Mouse (Mus musculus): ENCODE data around the gene Gm20696. TPM values are rescaled to one million over a fixed set of nuclear protein-coding genes. Genes with fewer than 3 reads are reported as not detected.

The Gm20696 gene
- polyA plus RNA-seq, 1 experiment from 2014 or later, result 3.2 TPM

GRCm38 (mm10) chr6:99272174-99272573 lies 394.4 kb downstream of the Gm20696 start:
- no peaks in the 10 kb centered on the region for H3K27me3 ChIP-seq (ENCODE audit: low read depth, poor library complexity, severe bottlenecking)
- no peak overlapping the region for H3K4me3 ChIP-seq

GRCm38 (mm10) chr6:99271741-99272140 lies 394.9 kb downstream of the Gm20696 start:
- Histone ChIP-seq H3K27me3 (ENCODE audit: low read depth, poor library complexity, severe bottlenecking) (peaks cover 3% of the 10 kb centered on the region), H3K27ac (no peak overlapping the region), H3K36me3 (no peaks in the 10 kb centered on the region), H3K9me3 (replicated peaks) (no peaks in the 10 kb centered on the region), H3K4me1 (peaks cover 70% of the 10 kb centered on the region), H3K4me3 (no peak overlapping the region)
- WGBS, result 78% methylated on average over 7 of the region's 7 CpGs
- no peak for DNase-seq (ENCODE audit: low spot score)

More at GRCm38 (mm10) chr6:99272174-99272573, 394.4 kb downstream of the Gm20696 start:
- DNase-seq (ENCODE audit: low spot score), result no peak
- Histone ChIP-seq H3K4me1 (peaks cover 70% of the 10 kb centered on the region), H3K36me3 (no peaks in the 10 kb centered on the region), H3K9me3 (replicated peaks) (no peaks in the 10 kb centered on the region), H3K27ac (no peak overlapping the region)
- 90% methylated on average over 3 of the region's 3 CpGs for WGBS

GRCm38 (mm10) chr6:99269921-99270320 lies 396.7 kb downstream of the Gm20696 start:
- Histone ChIP-seq H3K27me3 (ENCODE audit: low read depth, poor library complexity, severe bottlenecking) (peaks cover 22% of the 10 kb centered on the region), H3K4me1 (peaks cover 73% of the 10 kb centered on the region), H3K9me3 (replicated peaks) (no peaks in the 10 kb centered on the region), H3K27ac (no peak overlapping the region), H3K36me3 (no peaks in the 10 kb centered on the region), H3K4me3 (no peak overlapping the region)
- DNase-seq (ENCODE audit: low spot score), result no peak
- 70% methylated on average over 6 of the region's 6 CpGs for WGBS

- 70% methylated on average over 20 of the region's 20 CpGs for whole genome bisulfite sequencing
- Histone ChIP-seq H3K9me3 (replicated peaks) (no peaks in the 10 kb centered on the region), H3K27ac (no peak overlapping the region)
Measured at GRCm38 (mm10) chr6:99268171-99269061, 398.2 kb downstream of the Gm20696 start.

GRCm38 (mm10) chr6:99265945-99266656 lies 400.5 kb downstream of the Gm20696 start:
- Histone ChIP-seq H3K27ac (peak overlapping the region; percentile 32), H3K9me3 (replicated peaks) (no peaks in the 10 kb centered on the region), H3K27me3 (ENCODE audit: low read depth, poor library complexity, severe bottlenecking) (peaks cover 34% of the 10 kb centered on the region), H3K4me3 (no peak overlapping the region), H3K36me3 (no peaks in the 10 kb centered on the region), H3K4me1 (peaks cover 59% of the 10 kb centered on the region)
- DNase-seq (ENCODE audit: low spot score), result peak; percentile 51
- WGBS, result 31% methylated on average over 13 of the region's 13 CpGs

More at GRCm38 (mm10) chr6:99268171-99269061, 398.2 kb downstream of the Gm20696 start:
- DNase-seq (ENCODE audit: low spot score), result no peak
- Histone ChIP-seq H3K27me3 (ENCODE audit: low read depth, poor library complexity, severe bottlenecking) (peaks cover 34% of the 10 kb centered on the region), H3K4me3 (no peak overlapping the region), H3K4me1 (peaks cover 72% of the 10 kb centered on the region), H3K36me3 (no peaks in the 10 kb centered on the region)

GRCm38 (mm10) chr6:99265173-99265572 lies 401.4 kb downstream of the Gm20696 start:
- no peaks in the 10 kb centered on the region for H3K9me3 ChIP-seq (replicated peaks)
- 43% methylated on average over 4 of the region's 4 CpGs for WGBS
- no peak overlapping the region for H3K27ac ChIP-seq
- no peaks in the 10 kb centered on the region for H3K36me3 ChIP-seq
- DNase-seq (ENCODE audit: low spot score), result no peak
- peaks cover 55% of the 10 kb centered on the region for H3K4me1 ChIP-seq
- peaks cover 34% of the 10 kb centered on the region for H3K27me3 ChIP-seq (ENCODE audit: low read depth, poor library complexity, severe bottlenecking)
- no peak overlapping the region for H3K4me3 ChIP-seq

GRCm38 (mm10) chr6:99264192-99265093 lies 402.2 kb downstream of the Gm20696 start:
- WGBS, result 41% methylated on average over 13 of the region's 13 CpGs
- Histone ChIP-seq H3K9me3 (replicated peaks) (no peaks in the 10 kb centered on the region), H3K4me1 (peaks cover 50% of the 10 kb centered on the region), H3K27me3 (ENCODE audit: low read depth, poor library complexity, severe bottlenecking) (peaks cover 34% of the 10 kb centered on the region), H3K4me3 (no peak overlapping the region), H3K27ac (no peak overlapping the region), H3K36me3 (no peaks in the 10 kb centered on the region)
- DNase-seq (ENCODE audit: low spot score), result no peak

- H3K27ac ChIP-seq, result no peak overlapping the region
Measured at GRCm38 (mm10) chr6:99263886-99264185, 402.8 kb downstream of the Gm20696 start.

GRCm38 (mm10) chr6:99263061-99263885 lies 403.3 kb downstream of the Gm20696 start:
- Histone ChIP-seq H3K27ac (no peak overlapping the region), H3K36me3 (no peaks in the 10 kb centered on the region), H3K9me3 (replicated peaks) (no peaks in the 10 kb centered on the region), H3K4me1 (peaks cover 42% of the 10 kb centered on the region), H3K27me3 (ENCODE audit: low read depth, poor library complexity, severe bottlenecking) (peaks cover 34% of the 10 kb centered on the region), H3K4me3 (no peak overlapping the region)
- 10% methylated on average over 12 of the region's 12 CpGs for WGBS
- no peak for DNase-seq (ENCODE audit: low spot score)

More at GRCm38 (mm10) chr6:99263886-99264185, 402.8 kb downstream of the Gm20696 start:
- no peak overlapping the region for H3K4me3 ChIP-seq
- no peaks in the 10 kb centered on the region for H3K9me3 ChIP-seq (replicated peaks)
- H3K36me3 ChIP-seq, result no peaks in the 10 kb centered on the region
- no peak for DNase-seq (ENCODE audit: low spot score)
- H3K27me3 ChIP-seq (ENCODE audit: low read depth, poor library complexity, severe bottlenecking), result peaks cover 34% of the 10 kb centered on the region
- peaks cover 47% of the 10 kb centered on the region for H3K4me1 ChIP-seq
- 35% methylated on average over 2 of the region's 2 CpGs for WGBS

GRCm38 (mm10) chr6:99261737-99262130 lies 404.9 kb downstream of the Gm20696 start:
- WGBS, result 72% methylated on average over 4 of the region's 4 CpGs
- H3K27ac ChIP-seq, result no peak overlapping the region
- no peak for DNase-seq (ENCODE audit: low spot score)
- H3K9me3 ChIP-seq (replicated peaks), result no peaks in the 10 kb centered on the region
- peaks cover 38% of the 10 kb centered on the region for H3K4me1 ChIP-seq
- H3K27me3 ChIP-seq (ENCODE audit: low read depth, poor library complexity, severe bottlenecking), result peaks cover 31% of the 10 kb centered on the region
- H3K4me3 ChIP-seq, result no peak overlapping the region
- no peaks in the 10 kb centered on the region for H3K36me3 ChIP-seq

- no peak overlapping the region for H3K4me3 ChIP-seq
- peaks cover 32% of the 10 kb centered on the region for H3K4me1 ChIP-seq
- H3K36me3 ChIP-seq, result no peaks in the 10 kb centered on the region
- no peaks in the 10 kb centered on the region for H3K9me3 ChIP-seq (replicated peaks)
- H3K27me3 ChIP-seq (ENCODE audit: low read depth, poor library complexity, severe bottlenecking), result peaks cover 25% of the 10 kb centered on the region
- DNase-seq (ENCODE audit: low spot score), result no peak
- 61% methylated on average over 11 of the region's 11 CpGs for WGBS
- no peak overlapping the region for H3K27ac ChIP-seq
Measured at GRCm38 (mm10) chr6:99260941-99261736, 405.5 kb downstream of the Gm20696 start.

Measured in limb, embryonic 10.5 days (tissue).